Mouse (Mus musculus): ENCODE measurements around the gene Sf3b2. TPM values are rescaled to one million over a fixed set of nuclear protein-coding genes. Genes with fewer than 3 reads are reported as not detected.

Gene Sf3b2
- 344 and 351 TPM in 2 replicates for polyA plus RNA-seq (2015; fragmentation: Nextera tagmentation; extraction: Ambion mirVana)

- Histone ChIP-seq H3K9ac (peak within 1 kb of the TSS; percentile 92), H3K27ac (replicated peaks) (peak within 1 kb of the TSS; percentile 92), H3K4me2 (peak within 1 kb of the TSS; percentile 92), H3K27me3 (no peaks in the 10 kb centered on the region), H3K36me3 (peaks cover 38% of the 10 kb centered on the region), H3K9me3 (no peaks in the 10 kb centered on the region), H3K4me3 (peak within 1 kb of the TSS; percentile 93), H3K4me1 (replicated peaks) (peaks cover 55% of the 10 kb centered on the region)
- under 1% methylated on average over 46 of the region's 46 CpGs for WGBS
- peak; percentile 94 for ATAC-seq (ENCODE audit: low read depth)
Measured at GRCm38 (mm10) chr19:5294972-5295735, at the start of gene Sf3b2. Gene Sf3b2 (minus strand): TSS chr19:5295455.

GRCm38 (mm10) chr19:5341360-5341759 is 46.1 kb upstream of the Sf3b2 start:
- Histone ChIP-seq H3K4me1 (replicated peaks) (no peaks in the 10 kb centered on the region), H3K27ac (replicated peaks) (no peak overlapping the region), H3K9me3 (no peaks in the 10 kb centered on the region), H3K4me2 (no peak overlapping the region), H3K36me3 (no peaks in the 10 kb centered on the region), H3K9ac (no peak overlapping the region), H3K27me3 (no peaks in the 10 kb centered on the region), H3K4me3 (no peak overlapping the region)
- no peak for ATAC-seq (ENCODE audit: low read depth)
- 90% methylated on average over 7 of the region's 7 CpGs for WGBS

DNA sequence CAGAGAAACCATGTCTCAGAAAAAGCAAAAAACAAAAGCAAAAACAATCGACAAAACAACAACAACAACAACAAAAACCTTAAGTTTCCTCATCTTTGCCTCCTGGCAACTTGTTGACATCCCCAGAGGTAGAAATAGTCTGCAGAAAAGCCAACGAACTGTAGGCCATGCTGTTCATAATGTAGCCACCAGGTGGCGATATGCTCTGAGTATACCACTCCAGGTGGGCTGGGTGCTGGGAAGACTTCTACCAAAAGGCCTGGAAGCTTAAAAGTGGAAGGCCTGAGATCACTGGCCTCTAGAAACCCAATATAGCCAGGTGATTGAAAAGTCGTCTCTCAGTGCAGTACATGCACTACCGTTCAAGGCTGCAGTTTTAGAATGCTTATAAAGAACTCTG is 42.7 kb upstream of the Sf3b2 start:
- no peak for ATAC-seq (ENCODE audit: low read depth)
- Histone ChIP-seq H3K36me3 (no peaks in the 10 kb centered on the region), H3K9ac (no peak overlapping the region), H3K27me3 (no peaks in the 10 kb centered on the region), H3K4me2 (no peak overlapping the region), H3K4me1 (replicated peaks) (no peaks in the 10 kb centered on the region), H3K4me3 (no peak overlapping the region), H3K9me3 (no peaks in the 10 kb centered on the region), H3K27ac (replicated peaks) (no peak overlapping the region)
- 22% methylated on average over 5 of the region's 5 CpGs for WGBS

- WGBS, result 90% methylated on average over 6 of the region's 6 CpGs
- no peaks in the 10 kb centered on the region for H3K36me3 ChIP-seq
- no peak within 1 kb of the TSS for H3K4me3 ChIP-seq
- no peaks in the 10 kb centered on the region for H3K27me3 ChIP-seq
- no peak for ATAC-seq (ENCODE audit: low read depth)
- H3K9ac ChIP-seq, result no peak within 1 kb of the TSS
- no peaks in the 10 kb centered on the region for H3K4me1 ChIP-seq (replicated peaks)
- no peak within 1 kb of the TSS for H3K27ac ChIP-seq (replicated peaks)
- H3K4me2 ChIP-seq, result no peak within 1 kb of the TSS
- H3K9me3 ChIP-seq, result no peaks in the 10 kb centered on the region
Measured at GRCm38 (mm10) chr19:5335441-5335840, 40.2 kb upstream of the Sf3b2 start, which contains the start of gene Catsper1. Gene Catsper1 (plus strand): TSS chr19:5335741.

DNA sequence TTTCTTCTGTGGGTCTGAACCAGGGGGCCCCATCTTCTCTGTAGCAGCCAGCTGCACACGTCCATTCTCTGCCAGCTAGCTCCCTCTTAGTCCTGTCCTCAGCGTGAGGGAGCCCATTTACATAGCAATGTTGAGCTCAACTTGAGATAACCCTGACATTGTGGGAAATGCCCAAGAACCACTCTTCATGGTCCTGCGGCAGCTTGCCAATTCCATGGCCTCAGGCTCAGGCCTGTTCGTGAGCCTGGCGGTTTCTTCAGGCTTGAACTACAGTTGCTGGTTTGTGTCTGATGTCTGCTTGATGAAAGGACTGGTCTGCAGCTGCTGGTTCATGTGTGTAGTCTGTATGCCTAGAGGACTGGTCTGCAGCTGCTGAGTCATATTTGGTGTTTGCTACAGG is 39.5 kb upstream of the Sf3b2 start:
- H3K4me1 ChIP-seq (replicated peaks), result no peaks in the 10 kb centered on the region
- no peak for ATAC-seq (ENCODE audit: low read depth)
- H3K9ac ChIP-seq, result no peak overlapping the region
- H3K27ac ChIP-seq (replicated peaks), result no peak overlapping the region
- H3K27me3 ChIP-seq, result no peaks in the 10 kb centered on the region
- WGBS, result 72% methylated on average over 5 of the region's 5 CpGs
- no peak overlapping the region for H3K4me2 ChIP-seq
- H3K4me3 ChIP-seq, result no peak overlapping the region
- H3K36me3 ChIP-seq, result no peaks in the 10 kb centered on the region
- H3K9me3 ChIP-seq, result no peaks in the 10 kb centered on the region

GRCm38 (mm10) chr19:5327970-5328369 is 32.7 kb upstream of the Sf3b2 start:
- ATAC-seq (ENCODE audit: low read depth), result no peak

GRCm38 (mm10) chr19:5323801-5324200 is 28.5 kb upstream of the Sf3b2 start:
- H3K4me3 ChIP-seq, result no peak overlapping the region
- H3K36me3 ChIP-seq, result no peaks in the 10 kb centered on the region
- no peak overlapping the region for H3K4me2 ChIP-seq
- 63% methylated on average over 17 of the region's 17 CpGs for WGBS
- H3K27ac ChIP-seq (replicated peaks), result no peak overlapping the region
- ATAC-seq (ENCODE audit: low read depth), result no peak
- no peaks in the 10 kb centered on the region for H3K4me1 ChIP-seq (replicated peaks)
- no peaks in the 10 kb centered on the region for H3K27me3 ChIP-seq
- no peaks in the 10 kb centered on the region for H3K9me3 ChIP-seq
- H3K9ac ChIP-seq, result no peak overlapping the region

More at GRCm38 (mm10) chr19:5327970-5328369, 32.7 kb upstream of the Sf3b2 start:
- Histone ChIP-seq H3K4me2 (no peak overlapping the region), H3K9ac (no peak overlapping the region), H3K4me3 (no peak overlapping the region), H3K27me3 (no peaks in the 10 kb centered on the region), H3K36me3 (no peaks in the 10 kb centered on the region), H3K4me1 (replicated peaks) (no peaks in the 10 kb centered on the region), H3K9me3 (no peaks in the 10 kb centered on the region), H3K27ac (replicated peaks) (no peak overlapping the region)
- 73% methylated on average over 19 of the region's 19 CpGs for WGBS

DNA sequence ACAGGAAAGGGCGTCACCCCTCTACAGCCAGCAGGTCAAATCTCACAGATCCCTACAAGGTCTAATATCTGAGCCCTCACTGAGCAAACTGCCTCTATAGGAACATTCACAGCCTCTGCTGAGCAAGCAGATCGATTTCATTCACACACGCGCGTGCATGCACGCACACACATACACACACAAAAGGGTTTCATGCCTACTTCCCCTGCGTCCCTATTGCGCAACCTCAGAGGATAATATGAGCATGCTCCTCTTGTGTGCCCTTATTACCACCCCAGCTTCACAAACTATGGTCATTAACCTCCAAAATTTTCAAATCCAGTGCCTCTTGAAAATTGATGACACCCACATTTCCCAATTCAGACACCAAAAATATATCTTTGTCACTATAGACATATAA is 17.9 kb upstream of the Sf3b2 start:
- Histone ChIP-seq H3K27ac (replicated peaks) (no peak overlapping the region), H3K9me3 (peaks cover 6% of the 10 kb centered on the region), H3K36me3 (no peaks in the 10 kb centered on the region), H3K4me3 (no peak overlapping the region), H3K27me3 (no peaks in the 10 kb centered on the region), H3K4me1 (replicated peaks) (no peaks in the 10 kb centered on the region), H3K4me2 (no peak overlapping the region), H3K9ac (no peak overlapping the region)
- 90% methylated on average over 8 of the region's 8 CpGs for WGBS
- no peak for ATAC-seq (ENCODE audit: low read depth)

DNA sequence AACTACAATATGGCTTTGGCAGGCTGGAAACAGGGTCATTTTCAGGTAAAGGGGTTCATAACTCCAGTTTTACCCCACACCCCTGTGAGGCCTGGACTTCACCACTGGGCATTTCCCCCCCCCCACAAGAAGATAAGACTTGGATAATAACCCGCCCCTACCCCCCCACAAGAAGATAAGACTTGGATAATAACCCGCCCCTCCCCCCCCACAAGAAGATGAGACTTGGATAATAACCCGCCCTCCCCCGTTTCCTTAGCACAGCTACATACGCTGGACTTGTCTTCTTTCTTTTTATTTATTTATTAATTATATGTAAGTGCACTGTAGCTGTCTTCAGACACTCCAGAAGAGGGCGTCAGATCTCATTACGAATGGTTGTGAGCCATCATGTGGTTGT is 13.8 kb upstream of the Sf3b2 start:
- no peak for ATAC-seq (ENCODE audit: low read depth)
- no peak overlapping the region for H3K4me2 ChIP-seq
- H3K36me3 ChIP-seq, result peaks cover 39% of the 10 kb centered on the region
- H3K9ac ChIP-seq, result no peak overlapping the region
- H3K4me1 ChIP-seq (replicated peaks), result no peaks in the 10 kb centered on the region
- H3K27ac ChIP-seq (replicated peaks), result no peak overlapping the region
- peaks cover 17% of the 10 kb centered on the region for H3K27me3 ChIP-seq
- no peaks in the 10 kb centered on the region for H3K9me3 ChIP-seq
- WGBS, result 82% methylated on average over 7 of the region's 7 CpGs
- no peak overlapping the region for H3K4me3 ChIP-seq

GRCm38 (mm10) chr19:5306968-5307734 is 11.9 kb upstream of the Sf3b2 start:
- Histone ChIP-seq H3K4me1 (replicated peaks) (no peaks in the 10 kb centered on the region), H3K9me3 (no peaks in the 10 kb centered on the region), H3K4me2 (peak overlapping the region; percentile 34), H3K27ac (replicated peaks) (no peak overlapping the region), H3K36me3 (peaks cover 57% of the 10 kb centered on the region), H3K27me3 (peaks cover 17% of the 10 kb centered on the region), H3K9ac (no peak overlapping the region), H3K4me3 (peak overlapping the region; percentile 11; the same call in 1 of the 2 replicates)
- no peak for ATAC-seq (ENCODE audit: low read depth)
- 37% methylated on average over 98 of the region's 98 CpGs for WGBS

- no peak overlapping the region for H3K4me3 ChIP-seq
- H3K36me3 ChIP-seq, result peaks cover 57% of the 10 kb centered on the region
- no peak overlapping the region for H3K9ac ChIP-seq
- H3K27me3 ChIP-seq, result peaks cover 17% of the 10 kb centered on the region
- H3K4me1 ChIP-seq (replicated peaks), result no peaks in the 10 kb centered on the region
- H3K27ac ChIP-seq (replicated peaks), result no peak overlapping the region
- no peaks in the 10 kb centered on the region for H3K9me3 ChIP-seq
- WGBS, result 87% methylated on average over 6 of the region's 6 CpGs
- no peak for ATAC-seq (ENCODE audit: low read depth)
- no peak overlapping the region for H3K4me2 ChIP-seq
Measured at GRCm38 (mm10) chr19:5306279-5306678, 11.0 kb upstream of the Sf3b2 start.

GRCm38 (mm10) chr19:5302455-5302854 is 7.2 kb upstream of the Sf3b2 start:
- WGBS, result 23% methylated on average over 4 of the region's 4 CpGs
- no peak overlapping the region for H3K4me2 ChIP-seq
- peaks cover 11% of the 10 kb centered on the region for H3K27me3 ChIP-seq
- H3K9ac ChIP-seq, result no peak overlapping the region
- H3K4me1 ChIP-seq (replicated peaks), result peaks cover 31% of the 10 kb centered on the region
- no peak overlapping the region for H3K4me3 ChIP-seq
- no peak for ATAC-seq (ENCODE audit: low read depth)
- H3K9me3 ChIP-seq, result no peaks in the 10 kb centered on the region
- H3K36me3 ChIP-seq, result peaks cover 50% of the 10 kb centered on the region
- no peak overlapping the region for H3K27ac ChIP-seq (replicated peaks)

Measured in neural tube, embryonic 13.5 days (tissue).